Mouse (Mus musculus) hindbrain, embryonic 12.5 days (tissue): ENCODE measurements around the gene Cd207. TPM values are rescaled to one million over a fixed set of nuclear protein-coding genes. Genes with fewer than 3 reads are reported as not detected.

Experiments
- ATAC-seq: fragments of 200-750 bp; cut with Nextera tagmentation; 2 replicates; pipeline ENCODE4 v1.8.0; 2017; ENCODE audit warnings: moderate TSS enrichment; ENCODE audit not compliant: low FRiP score
- H3K27ac ChIP-seq: fragments of 300-500 bp; sonication (generic); 2 replicates; pipeline ENCODE4 v1.5.1; 2016; ENCODE audit warnings: mild to moderate bottlenecking
- H3K27me3 ChIP-seq: fragments of 300-500 bp; sonication (generic); 2 replicates; pipeline ENCODE4 v1.6.1; 2016; ENCODE audit warnings: mild to moderate bottlenecking
- H3K36me3 ChIP-seq: fragments of 300-500 bp; sonication (generic); 2 replicates; pipeline ENCODE4 v1.6.1; 2016; ENCODE audit warnings: mild to moderate bottlenecking
- H3K4me1 ChIP-seq: fragments of 300-500 bp; sonication (generic); 2 replicates; pipeline ENCODE4 v1.6.1; 2016
- H3K4me2 ChIP-seq: fragments of 300-500 bp; sonication (generic); replicated peaks from 2 replicates; pipeline ENCODE4 v1.6.1; 2016; ENCODE audit warnings: mild to moderate bottlenecking
- H3K4me3 ChIP-seq: fragments of 300-500 bp; sonication (generic); 2 replicates; pipeline ENCODE4 v1.5.1; 2016; ENCODE audit warnings: mild to moderate bottlenecking
- H3K9ac ChIP-seq: fragments of 300-500 bp; sonication (generic); 2 replicates; pipeline ENCODE4 v1.6.1; 2016; ENCODE audit warnings: mild to moderate bottlenecking, moderate library complexity
- H3K9me3 ChIP-seq: fragments of 300-500 bp; sonication (generic); replicated peaks from 2 replicates; pipeline ENCODE4 v1.6.1; 2016; ENCODE audit warnings: mild to moderate bottlenecking
- WGBS: fragments of 180-500 bp; shearing (Covaris S2); methylation state at CpG from one replicate; pipeline ENCODE4 v1.1.7; 2016; 5-methylcytosine and 5-hydroxymethylcytosine counted together
- polyA plus RNA-seq: library from polyadenylated mRNA; unstranded; fragments of >200 nt; fragmentation: Nextera tagmentation; extraction: Ambion mirVana; gene quantifications from 2 replicates; pipeline ENCODE4 v1.2.1, GENCODE M21; 2016

Gene Cd207
- polyA plus RNA-seq, 1 experiment from 2014 or later = not detected

DNA sequence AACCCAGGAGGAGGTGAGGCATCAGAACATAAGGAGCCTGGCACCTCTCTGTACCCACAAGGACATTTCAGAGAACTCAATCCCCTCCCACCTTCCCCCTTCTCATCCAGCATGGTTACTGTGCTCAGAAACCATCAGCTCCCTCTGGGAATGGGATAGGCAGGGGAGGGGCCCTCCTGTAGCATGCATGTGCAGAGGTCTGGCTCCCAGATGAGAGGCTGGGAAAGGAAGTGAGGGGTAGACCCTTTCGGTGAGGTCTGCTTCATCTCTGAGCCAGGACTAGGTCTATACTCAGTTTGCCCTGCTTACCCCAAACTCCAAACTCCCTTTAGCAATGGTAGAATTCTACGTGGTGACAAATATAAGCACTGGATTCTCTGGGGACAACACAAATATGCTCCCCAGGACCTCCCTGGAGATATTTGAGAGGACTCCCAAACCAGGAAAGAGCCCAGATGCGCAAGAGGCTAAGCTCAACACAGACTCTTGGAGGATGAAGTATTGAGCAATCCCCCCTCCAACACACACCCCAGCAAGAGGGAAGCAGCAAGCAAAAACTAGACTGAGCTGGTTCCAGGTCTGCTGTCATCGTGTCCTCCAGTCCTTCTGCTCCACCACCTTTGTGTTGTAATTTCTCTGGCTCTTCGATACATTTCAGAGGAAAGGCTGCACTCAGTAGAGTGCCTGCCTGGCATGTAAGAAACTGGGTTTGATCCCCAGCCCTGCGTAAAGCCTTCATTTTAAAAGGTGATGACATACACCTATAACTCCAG, 30.3 kb upstream of the Cd207 start:
- H3K4me2 ChIP-seq = no peak overlapping the region
- no peak for ATAC-seq
- H3K4me1 ChIP-seq = peaks cover 19% of the 10 kb centered on the region
- H3K27me3 ChIP-seq = peaks cover 99% of the 10 kb centered on the region
- H3K4me3 ChIP-seq = no peak overlapping the region
- no peak overlapping the region for H3K27ac ChIP-seq
- no peak overlapping the region for H3K9ac ChIP-seq
- no peaks in the 10 kb centered on the region; the same call in 1 of the 2 replicates for H3K9me3 ChIP-seq
- WGBS = 6% methylated on average over 6 of the region's 6 CpGs
- no peaks in the 10 kb centered on the region for H3K36me3 ChIP-seq

DNA sequence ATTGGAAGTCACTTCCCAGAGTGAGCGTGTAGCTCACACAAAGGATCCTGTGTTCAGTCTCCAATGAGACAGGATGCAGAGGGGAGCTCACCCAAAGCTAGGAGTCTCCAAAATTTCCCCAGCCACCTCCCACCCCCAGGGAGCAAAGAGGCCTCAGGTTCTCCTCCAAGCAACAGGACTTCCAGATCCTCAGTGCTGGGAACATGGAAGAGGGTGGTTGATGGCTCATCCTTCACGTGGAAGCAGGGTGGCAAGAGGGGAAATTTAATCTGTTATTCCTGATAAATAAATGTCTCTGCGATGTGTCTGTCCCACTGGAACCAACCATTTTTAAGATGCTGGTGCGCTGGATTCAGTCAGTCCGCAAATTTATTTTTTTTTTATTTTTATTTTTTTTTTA, 27.0 kb upstream of the Cd207 start:
- no peak overlapping the region for H3K4me2 ChIP-seq
- no peak overlapping the region for H3K9ac ChIP-seq
- 16% methylated on average over 5 of the region's 5 CpGs for WGBS
- no peak overlapping the region for H3K27ac ChIP-seq
- H3K4me1 ChIP-seq = 0 out of 2 replicates have a peak, but pooled peaks cover 5% of the 10 kb centered on the region
- H3K27me3 ChIP-seq = peaks cover 97% of the 10 kb centered on the region
- H3K9me3 ChIP-seq = no peaks in the 10 kb centered on the region; the same call in 1 of the 2 replicates
- no peak for ATAC-seq
- no peak overlapping the region for H3K4me3 ChIP-seq
- H3K36me3 ChIP-seq = no peaks in the 10 kb centered on the region

DNA sequence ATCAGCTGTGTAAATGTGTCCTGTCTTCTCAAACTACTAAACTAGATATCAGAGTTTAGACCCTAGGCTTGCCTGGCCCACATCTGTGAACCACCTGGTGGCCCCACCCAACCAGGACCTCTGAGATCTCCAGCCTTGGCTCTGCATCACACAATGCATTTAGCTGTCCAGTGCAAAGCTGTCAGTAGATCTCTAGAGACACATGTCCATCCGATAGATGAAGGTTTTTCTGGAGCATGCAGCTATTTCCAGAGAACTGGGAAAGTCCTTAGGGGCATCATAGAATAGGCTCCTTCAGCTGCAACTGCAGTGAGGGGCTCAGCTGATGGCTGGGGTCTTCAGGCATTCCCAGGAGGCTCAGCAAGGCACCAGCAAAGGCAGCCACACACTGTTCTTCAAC, 26.6 kb upstream of the Cd207 start:
- 0 out of 2 replicates have a peak, but pooled peaks cover 5% of the 10 kb centered on the region for H3K4me1 ChIP-seq
- ATAC-seq = no peak
- H3K9me3 ChIP-seq = no peaks in the 10 kb centered on the region; the same call in 1 of the 2 replicates
- no peak overlapping the region for H3K4me2 ChIP-seq
- H3K27me3 ChIP-seq = peaks cover 97% of the 10 kb centered on the region
- no peak overlapping the region for H3K9ac ChIP-seq
- no peaks in the 10 kb centered on the region for H3K36me3 ChIP-seq
- no peak overlapping the region for H3K27ac ChIP-seq
- 11% methylated on average over 1 of the region's 1 CpGs for WGBS
- no peak overlapping the region for H3K4me3 ChIP-seq

DNA sequence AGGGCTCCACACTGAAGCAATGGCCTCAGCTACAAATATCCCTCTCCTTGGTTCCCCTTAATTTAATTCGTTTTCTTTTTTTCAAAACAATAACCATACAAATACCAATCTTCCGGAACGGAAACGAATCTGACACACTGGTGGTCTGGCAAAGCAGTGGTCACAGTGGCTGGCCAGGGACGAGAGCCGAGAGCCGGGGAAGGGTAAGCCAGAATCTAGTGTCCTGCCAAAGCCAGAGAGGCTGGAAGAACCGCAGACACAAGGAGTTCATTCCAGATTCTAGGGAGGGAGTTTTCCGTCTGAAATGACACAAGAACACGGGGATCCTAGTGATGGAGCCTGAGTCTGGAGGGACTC, 26.0 kb upstream of the Cd207 start:
- no peak overlapping the region for H3K27ac ChIP-seq
- no peaks in the 10 kb centered on the region for H3K36me3 ChIP-seq
- H3K9ac ChIP-seq = no peak overlapping the region
- under 1% methylated on average over 10 of the region's 10 CpGs for WGBS
- no peaks in the 10 kb centered on the region; the same call in 1 of the 2 replicates for H3K9me3 ChIP-seq
- no peak overlapping the region for H3K4me2 ChIP-seq
- H3K4me3 ChIP-seq = no peak overlapping the region
- peaks cover 97% of the 10 kb centered on the region for H3K27me3 ChIP-seq
- H3K4me1 ChIP-seq = 0 out of 2 replicates have a peak, but pooled peaks cover 5% of the 10 kb centered on the region
- ATAC-seq = no peak

DNA sequence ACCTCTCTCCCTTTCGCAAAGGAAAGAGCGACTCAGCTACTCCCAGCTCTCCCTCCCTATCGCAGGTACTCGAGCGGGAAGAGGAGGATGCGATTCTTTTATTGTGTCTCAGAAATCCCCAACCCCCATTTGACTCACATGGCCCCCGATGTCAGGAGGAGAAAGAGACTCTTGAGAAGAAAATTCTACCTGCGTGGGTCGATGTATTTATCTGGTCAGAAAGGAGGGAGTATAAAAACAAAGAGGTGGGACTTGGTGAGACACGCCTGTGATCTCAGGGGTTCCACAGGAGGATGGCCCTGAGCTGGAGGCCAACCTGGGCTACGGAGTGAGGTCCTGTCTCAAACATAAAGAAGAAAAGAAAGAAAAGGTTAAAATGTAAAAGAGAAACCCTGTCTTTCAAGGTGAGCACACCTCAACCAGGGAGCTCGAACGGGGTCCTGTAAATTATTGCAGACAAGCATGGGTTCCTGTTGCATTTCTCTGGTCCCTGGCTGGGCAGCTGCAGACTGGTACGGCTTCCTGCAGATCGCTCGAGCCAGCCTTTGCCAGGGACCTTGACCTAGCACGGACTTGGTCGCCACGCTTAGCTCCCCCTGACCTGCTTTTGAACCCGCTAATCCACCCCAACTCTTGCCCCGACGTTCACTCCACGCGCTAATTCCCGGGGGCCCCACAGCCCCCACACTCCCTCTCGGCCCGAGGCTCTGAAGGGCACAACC, 25.5 kb upstream of the Cd207 start:
- WGBS = 1% methylated on average over 27 of the region's 27 CpGs
- no peak for ATAC-seq
- Histone ChIP-seq H3K4me2 (no peak overlapping the region), H3K4me1 (0 out of 2 replicates have a peak, but pooled peaks cover 5% of the 10 kb centered on the region), H3K9ac (no peak overlapping the region), H3K9me3 (no peaks in the 10 kb centered on the region; the same call in 1 of the 2 replicates), H3K36me3 (no peaks in the 10 kb centered on the region), H3K4me3 (no peak overlapping the region), H3K27me3 (peaks cover 97% of the 10 kb centered on the region), H3K27ac (no peak overlapping the region)

DNA sequence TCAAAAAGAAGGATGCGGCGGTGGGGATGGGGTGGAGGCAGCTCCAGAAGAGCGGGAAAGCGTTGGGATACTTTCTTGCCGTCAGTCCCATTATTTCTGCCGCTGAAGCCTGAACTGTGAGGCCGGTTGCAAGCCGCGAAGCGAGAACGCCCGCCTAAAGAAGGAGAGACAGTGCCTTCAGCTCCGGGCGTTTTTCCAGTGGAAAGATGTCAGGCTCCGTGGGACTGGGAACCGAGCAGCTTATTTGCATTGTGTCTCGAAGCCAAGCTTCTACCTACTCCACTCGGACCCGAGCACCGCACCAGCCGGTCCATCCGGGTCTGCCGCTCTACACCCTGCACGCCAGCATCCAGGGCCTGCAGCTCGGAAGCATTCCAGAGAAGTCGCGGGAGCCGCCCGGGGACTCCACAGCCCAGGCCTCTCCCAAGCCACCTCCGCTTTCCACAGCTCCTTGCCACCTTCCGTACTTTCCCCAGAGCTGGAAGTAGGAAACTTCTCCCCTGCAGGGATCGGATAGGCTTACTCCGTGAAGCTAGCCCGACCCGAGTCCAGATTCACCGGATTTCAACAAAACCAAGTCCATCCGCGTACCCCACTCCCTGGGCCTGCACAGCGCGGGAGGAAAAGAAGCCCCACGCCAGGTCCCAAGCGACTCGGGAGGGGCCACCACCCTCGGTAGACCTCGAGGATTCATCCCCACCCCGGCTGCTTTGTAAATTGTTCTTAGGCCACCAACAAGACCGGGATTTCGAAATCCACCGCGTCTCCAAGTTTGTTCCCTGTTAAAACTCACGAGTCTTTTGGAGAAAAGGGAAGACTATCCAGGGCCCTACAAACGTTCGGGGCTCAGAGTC, 24.7 kb upstream of the Cd207 start:
- under 1% methylated on average over 53 of the region's 53 CpGs for WGBS
- 0 out of 2 replicates have a peak overlapping the region, but pooled peaks have one; percentile 6 for H3K4me3 ChIP-seq
- no peak overlapping the region for H3K9ac ChIP-seq
- H3K9me3 ChIP-seq = no peaks in the 10 kb centered on the region; the same call in 1 of the 2 replicates
- no peak for ATAC-seq
- H3K36me3 ChIP-seq = no peaks in the 10 kb centered on the region
- H3K27me3 ChIP-seq = peaks cover 97% of the 10 kb centered on the region
- no peak overlapping the region; the same call in 1 of the 2 replicates for H3K4me2 ChIP-seq
- 0 out of 2 replicates have a peak, but pooled peaks cover 5% of the 10 kb centered on the region for H3K4me1 ChIP-seq
- H3K27ac ChIP-seq = no peak overlapping the region

DNA sequence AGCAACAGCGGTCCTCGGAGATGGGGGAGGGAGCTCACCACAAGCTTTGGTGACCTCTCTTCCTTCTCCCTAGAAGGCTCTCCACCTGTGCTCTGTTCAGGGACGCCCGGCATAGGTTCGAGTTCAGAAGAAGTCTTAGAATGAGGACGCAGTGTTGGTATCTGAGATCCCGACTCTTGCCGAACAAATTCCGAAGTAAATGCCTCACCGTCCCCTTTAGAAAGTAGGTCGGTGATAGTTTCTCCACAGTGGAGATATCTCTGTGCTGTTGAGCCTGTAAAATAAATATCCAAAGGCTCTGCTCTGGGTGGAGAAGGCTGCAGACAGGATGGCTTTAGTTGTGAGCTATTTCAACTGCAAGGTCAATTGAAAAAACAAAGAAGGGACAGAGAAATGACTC, 23.3 kb upstream of the Cd207 start:
- Histone ChIP-seq H3K4me1 (0 out of 2 replicates have a peak, but pooled peaks cover 5% of the 10 kb centered on the region), H3K4me3 (no peak overlapping the region), H3K4me2 (no peak overlapping the region), H3K36me3 (no peaks in the 10 kb centered on the region), H3K9me3 (no peaks in the 10 kb centered on the region; the same call in 1 of the 2 replicates), H3K27me3 (peaks cover 97% of the 10 kb centered on the region), H3K9ac (no peak overlapping the region), H3K27ac (no peak overlapping the region)
- ATAC-seq = no peak
- WGBS = 1% methylated on average over 11 of the region's 11 CpGs

DNA sequence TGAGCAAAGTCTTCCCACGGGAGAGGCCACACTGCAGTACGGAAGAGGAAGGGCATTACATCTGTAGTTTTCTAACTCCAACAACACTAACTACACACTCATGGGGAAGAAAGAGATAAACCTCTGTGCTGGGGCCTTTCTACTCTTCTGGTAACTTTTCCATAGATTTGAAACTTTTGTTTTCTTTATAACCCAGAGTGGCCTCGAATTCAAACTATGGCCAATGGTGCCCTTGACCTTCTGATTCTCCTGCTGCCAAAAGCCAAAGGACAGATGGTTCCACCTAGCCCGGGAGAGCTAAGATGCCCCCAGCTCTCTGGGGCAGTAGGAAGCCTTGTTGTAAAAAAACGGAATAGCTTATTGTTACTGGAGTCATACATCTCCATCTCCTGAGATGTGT, 22.3 kb upstream of the Cd207 start:
- Histone ChIP-seq H3K4me1 (0 out of 2 replicates have a peak, but pooled peaks cover 5% of the 10 kb centered on the region), H3K36me3 (no peaks in the 10 kb centered on the region), H3K4me3 (no peak overlapping the region), H3K9ac (no peak overlapping the region), H3K9me3 (no peaks in the 10 kb centered on the region; the same call in 1 of the 2 replicates), H3K27ac (no peak overlapping the region), H3K27me3 (peaks cover 97% of the 10 kb centered on the region), H3K4me2 (no peak overlapping the region)
- ATAC-seq = no peak
- WGBS = 3% methylated on average over 5 of the region's 5 CpGs

DNA sequence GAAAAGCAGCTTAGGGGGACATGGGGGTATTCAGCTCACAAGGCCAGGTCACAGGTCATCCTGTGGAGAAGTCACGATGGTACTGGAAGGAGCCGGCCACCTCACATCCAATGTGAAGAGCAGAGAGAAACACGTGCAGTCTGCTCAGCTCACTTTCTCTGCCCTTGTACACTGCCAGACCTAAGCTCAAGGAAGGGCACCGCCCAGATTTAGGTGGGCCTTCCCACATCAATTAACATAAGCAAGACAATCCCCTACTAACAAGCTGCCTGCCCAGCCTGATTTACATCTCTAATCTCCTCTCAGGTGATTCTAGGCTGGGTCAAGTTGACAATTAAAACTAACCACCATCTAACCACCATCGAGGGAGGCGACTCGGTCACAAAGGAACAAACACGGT, 20.3 kb upstream of the Cd207 start:
- no peak overlapping the region for H3K9ac ChIP-seq
- no peaks in the 10 kb centered on the region for H3K9me3 ChIP-seq
- H3K4me1 ChIP-seq = 0 out of 2 replicates have a peak, but pooled peaks cover 5% of the 10 kb centered on the region
- no peaks in the 10 kb centered on the region for H3K36me3 ChIP-seq
- H3K27ac ChIP-seq = no peak overlapping the region
- ATAC-seq = no peak
- WGBS = 4% methylated on average over 8 of the region's 8 CpGs
- no peak overlapping the region for H3K4me2 ChIP-seq
- no peak overlapping the region for H3K4me3 ChIP-seq
- H3K27me3 ChIP-seq = peaks cover 97% of the 10 kb centered on the region

DNA sequence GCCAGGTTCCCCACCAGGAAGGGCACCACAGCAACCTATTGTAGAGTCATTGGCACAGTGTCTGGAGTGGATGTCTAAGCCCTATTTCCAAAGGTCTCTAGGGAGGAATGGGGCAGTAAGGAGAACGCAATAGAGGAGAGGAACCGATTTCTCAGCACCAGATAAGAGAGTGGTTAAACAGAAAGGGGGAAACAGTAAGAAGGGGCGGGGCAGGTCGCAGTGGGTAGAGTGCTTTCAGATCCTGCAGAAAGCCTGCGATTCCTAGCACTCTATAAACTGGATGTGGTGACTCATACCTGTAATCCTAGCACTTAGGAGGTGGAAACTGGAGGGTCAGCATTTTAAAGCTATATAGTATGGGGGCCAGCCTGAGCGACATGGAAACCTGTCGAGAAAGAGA, 19.0 kb upstream of the Cd207 start:
- 4% methylated on average over 7 of the region's 7 CpGs for WGBS
- ATAC-seq = no peak
- Histone ChIP-seq H3K36me3 (no peaks in the 10 kb centered on the region), H3K4me1 (no peaks in the 10 kb centered on the region), H3K9ac (no peak overlapping the region), H3K27me3 (peaks cover 100% of the 10 kb centered on the region), H3K9me3 (no peaks in the 10 kb centered on the region), H3K4me2 (no peak overlapping the region), H3K4me3 (no peak overlapping the region), H3K27ac (no peak overlapping the region)

DNA sequence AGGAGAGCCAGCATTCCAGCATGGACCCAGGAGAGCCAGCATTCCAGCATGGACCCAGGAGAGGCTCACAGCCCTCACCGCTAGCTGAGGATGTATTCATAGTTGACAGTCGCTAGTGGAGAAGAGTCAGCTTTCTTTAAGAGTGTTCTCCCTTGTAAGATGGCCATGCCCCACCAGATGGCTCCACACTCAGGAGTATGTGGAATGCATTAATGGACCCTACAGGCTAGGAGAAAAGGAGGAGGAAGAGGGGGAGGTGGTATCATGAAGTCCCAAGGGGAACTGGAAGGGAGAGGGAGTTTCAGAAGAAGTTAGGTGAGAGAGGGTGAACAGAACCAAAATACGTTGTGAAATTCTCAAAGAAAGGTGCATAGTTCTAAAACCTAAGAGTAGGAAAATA, 18.1 kb upstream of the Cd207 start:
- no peak for ATAC-seq
- Histone ChIP-seq H3K27me3 (peaks cover 100% of the 10 kb centered on the region), H3K9me3 (no peaks in the 10 kb centered on the region), H3K27ac (no peak overlapping the region), H3K4me1 (no peaks in the 10 kb centered on the region), H3K9ac (no peak overlapping the region), H3K4me3 (no peak overlapping the region), H3K36me3 (no peaks in the 10 kb centered on the region), H3K4me2 (no peak overlapping the region)
- WGBS = 2% methylated on average over 3 of the region's 3 CpGs

DNA sequence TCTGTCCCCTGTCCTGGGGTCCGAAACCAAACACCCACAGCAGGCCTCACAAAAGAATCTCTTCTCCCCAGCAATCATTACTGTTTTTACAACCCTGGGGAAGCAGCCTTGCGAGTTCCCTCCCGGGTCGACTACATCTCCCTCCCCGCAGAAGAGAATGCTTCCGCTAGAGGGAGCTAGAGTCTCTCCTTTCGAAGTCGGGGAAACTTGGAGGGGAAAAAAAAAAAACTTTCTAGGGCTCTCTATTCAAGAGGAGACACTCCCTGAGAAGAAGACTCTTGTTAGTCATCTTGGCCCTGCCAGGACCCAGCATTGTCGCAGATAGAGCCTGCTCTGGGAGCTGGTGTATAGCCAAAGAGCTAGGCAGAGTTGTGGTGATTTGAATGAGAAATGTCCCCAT, 16.2 kb upstream of the Cd207 start:
- WGBS = 0% methylated on average over 9 of the region's 9 CpGs
- no peak overlapping the region for H3K4me3 ChIP-seq
- no peak for ATAC-seq

More for the DNA sequence above, 16.2 kb upstream of the Cd207 start:
- Histone ChIP-seq H3K9me3 (no peaks in the 10 kb centered on the region), H3K4me2 (no peak overlapping the region), H3K9ac (no peak overlapping the region), H3K36me3 (no peaks in the 10 kb centered on the region), H3K4me1 (no peaks in the 10 kb centered on the region), H3K27ac (no peak overlapping the region), H3K27me3 (peaks cover 97% of the 10 kb centered on the region)
